Mouse (Mus musculus) limb, embryonic 12.5 days (tissue): ENCODE results near the gene Wfdc16. TPM values are rescaled to one million over a fixed set of nuclear protein-coding genes. Genes with fewer than 3 reads are reported as not detected.

Experiments
- ATAC-seq: fragments of 200-750 bp; cut with Nextera tagmentation; 2 replicates; pipeline ENCODE4 v1.8.0; 2017; ENCODE audit warnings: low read depth, moderate TSS enrichment; ENCODE audit not compliant: insufficient number of reproducible peaks, insufficient read depth, low FRiP score, low TSS enrichment
- H3K27ac ChIP-seq: fragments of 300-500 bp; sonication (generic); 2 replicates; pipeline ENCODE4 v1.5.1; 2016; ENCODE audit warnings: mild to moderate bottlenecking, moderate library complexity
- H3K27me3 ChIP-seq: fragments of 300-500 bp; sonication (generic); 2 replicates; pipeline ENCODE4 v1.6.1; 2016; ENCODE audit warnings: mild to moderate bottlenecking, moderate library complexity
- H3K36me3 ChIP-seq: fragments of 300-500 bp; sonication (generic); 2 replicates; pipeline ENCODE4 v1.6.1; 2016; ENCODE audit warnings: mild to moderate bottlenecking, moderate library complexity
- H3K4me1 ChIP-seq: fragments of 300-500 bp; sonication (generic); replicated peaks from 2 replicates; pipeline ENCODE4 v1.6.1; 2016
- H3K4me2 ChIP-seq: fragments of 300-500 bp; sonication (generic); 2 replicates; pipeline ENCODE4 v1.6.1; 2016; ENCODE audit warnings: mild to moderate bottlenecking, moderate library complexity
- H3K4me3 ChIP-seq: fragments of 300-500 bp; sonication (generic); replicated peaks from 2 replicates; pipeline ENCODE4 v1.5.1; 2016; ENCODE audit warnings: mild to moderate bottlenecking
- H3K9ac ChIP-seq: fragments of 300-500 bp; sonication (generic); replicated peaks from 2 replicates; pipeline ENCODE4 v1.6.1; 2016; ENCODE audit warnings: mild to moderate bottlenecking, moderate library complexity
- H3K9me3 ChIP-seq: fragments of 300-500 bp; sonication (generic); 2 replicates; pipeline ENCODE4 v1.6.1; 2016; ENCODE audit warnings: mild to moderate bottlenecking, moderate library complexity
- WGBS: fragments of 180-500 bp; shearing (Covaris S2); methylation state at CpG from one replicate; pipeline ENCODE4 v1.1.7; 2016; 5-methylcytosine and 5-hydroxymethylcytosine counted together
- polyA plus RNA-seq: library from polyadenylated mRNA; unstranded; fragments of >200 nt; fragmentation: Nextera tagmentation; extraction: Ambion mirVana; gene quantifications from 2 replicates; pipeline ENCODE4 v1.2.1, GENCODE M21; 2016

The Wfdc16 gene
- polyA plus RNA-seq, result not detected in 2 replicates

DNA sequence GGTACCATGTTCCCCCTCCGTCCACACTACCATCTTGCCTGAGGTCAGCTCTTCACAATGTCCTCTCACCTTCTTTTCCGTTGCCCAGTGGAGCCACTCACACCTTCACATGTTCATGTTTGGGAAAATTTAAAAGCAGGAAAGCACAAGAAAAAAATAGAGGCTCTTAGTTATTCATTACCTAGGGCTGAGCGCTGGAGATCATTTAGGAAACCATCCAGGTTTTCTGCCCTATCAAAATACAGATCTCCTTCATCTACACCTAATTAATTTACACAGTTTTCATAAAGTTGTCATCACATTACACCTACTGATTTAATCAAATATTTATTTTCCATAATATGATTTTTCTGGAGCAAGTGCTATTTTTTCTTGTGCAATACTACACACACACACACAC is at the start of gene Wfdc16:
Gene Wfdc16, minus strand, starts transcription at position 101 of the 400 bp plus-strand sequence.
- no peaks in the 10 kb centered on the region for H3K36me3 ChIP-seq
- H3K9me3 ChIP-seq, result no peaks in the 10 kb centered on the region
- no peak within 1 kb of the TSS for H3K4me3 ChIP-seq
- no peak for ATAC-seq
- H3K27ac ChIP-seq, result no peak within 1 kb of the TSS
- no peaks in the 10 kb centered on the region for H3K4me1 ChIP-seq
- no peaks in the 10 kb centered on the region for H3K27me3 ChIP-seq
- 84% methylated on average over 3 of the region's 3 CpGs for WGBS
- no peak within 1 kb of the TSS for H3K4me2 ChIP-seq
- H3K9ac ChIP-seq, result no peak within 1 kb of the TSS

DNA sequence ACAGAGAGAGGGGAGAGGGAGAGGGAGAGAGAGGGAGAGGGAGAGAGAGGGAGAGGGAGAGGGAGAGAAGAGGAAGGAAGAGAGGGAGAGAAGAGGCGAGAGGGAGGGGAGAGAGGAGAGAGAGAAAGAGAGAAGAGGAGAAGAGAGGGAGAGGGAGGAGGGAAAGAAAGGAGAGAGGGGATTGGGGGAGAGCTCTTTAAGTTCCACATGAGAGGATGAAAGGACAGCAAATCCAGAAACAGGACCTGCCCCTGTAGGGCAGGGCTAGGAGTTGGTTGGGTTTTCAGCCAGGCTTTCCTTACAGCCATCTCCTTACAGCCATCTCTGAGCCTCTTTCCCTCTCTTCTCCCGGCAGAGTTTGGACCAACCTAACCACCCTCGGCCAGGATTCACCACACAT is 46.2 kb upstream of the Wfdc16 start, which contains the start of gene Wfdc13:
Gene Wfdc13, plus strand, starts transcription at position 301 of the 400 bp plus-strand sequence.
- Histone ChIP-seq H3K27ac (no peak within 1 kb of the TSS), H3K9me3 (no peaks in the 10 kb centered on the region), H3K4me3 (no peak within 1 kb of the TSS), H3K4me1 (no peaks in the 10 kb centered on the region), H3K4me2 (no peak within 1 kb of the TSS), H3K27me3 (peaks cover 4% of the 10 kb centered on the region), H3K9ac (no peak within 1 kb of the TSS), H3K36me3 (no peaks in the 10 kb centered on the region)
- ATAC-seq, result no peak
- WGBS, result 75% methylated on average over 3 of the region's 3 CpGs

DNA sequence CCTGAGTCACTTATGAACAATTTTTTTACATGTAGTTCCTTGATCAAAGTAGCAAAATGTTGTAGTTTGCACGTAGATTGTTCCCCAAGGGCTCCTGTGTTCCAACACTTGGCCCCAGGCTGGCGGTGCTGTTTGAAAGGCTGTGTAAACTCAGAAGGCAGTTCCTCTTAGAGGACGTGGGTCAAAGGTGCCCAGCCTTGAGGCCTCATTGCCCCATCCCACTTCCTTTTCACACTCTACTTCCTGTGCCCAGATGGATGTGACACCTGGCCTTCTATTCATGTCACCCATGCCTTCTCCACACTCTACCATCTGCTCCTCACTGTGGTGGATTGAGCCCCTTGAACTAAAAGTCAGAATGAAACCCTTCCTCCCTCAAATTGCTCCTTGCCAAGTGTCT is 41.3 kb upstream of the Wfdc16 start:
- Histone ChIP-seq H3K9me3 (0 out of 2 replicates have a peak, but pooled peaks cover 5% of the 10 kb centered on the region), H3K9ac (no peak overlapping the region), H3K36me3 (no peaks in the 10 kb centered on the region), H3K4me2 (no peak overlapping the region), H3K27ac (no peak overlapping the region), H3K27me3 (no peaks in the 10 kb centered on the region), H3K4me3 (no peak overlapping the region), H3K4me1 (0 out of 2 replicates have a peak, but pooled peaks cover 8% of the 10 kb centered on the region)
- no peak for ATAC-seq
- WGBS, result 35% methylated on average over 3 of the region's 3 CpGs

DNA sequence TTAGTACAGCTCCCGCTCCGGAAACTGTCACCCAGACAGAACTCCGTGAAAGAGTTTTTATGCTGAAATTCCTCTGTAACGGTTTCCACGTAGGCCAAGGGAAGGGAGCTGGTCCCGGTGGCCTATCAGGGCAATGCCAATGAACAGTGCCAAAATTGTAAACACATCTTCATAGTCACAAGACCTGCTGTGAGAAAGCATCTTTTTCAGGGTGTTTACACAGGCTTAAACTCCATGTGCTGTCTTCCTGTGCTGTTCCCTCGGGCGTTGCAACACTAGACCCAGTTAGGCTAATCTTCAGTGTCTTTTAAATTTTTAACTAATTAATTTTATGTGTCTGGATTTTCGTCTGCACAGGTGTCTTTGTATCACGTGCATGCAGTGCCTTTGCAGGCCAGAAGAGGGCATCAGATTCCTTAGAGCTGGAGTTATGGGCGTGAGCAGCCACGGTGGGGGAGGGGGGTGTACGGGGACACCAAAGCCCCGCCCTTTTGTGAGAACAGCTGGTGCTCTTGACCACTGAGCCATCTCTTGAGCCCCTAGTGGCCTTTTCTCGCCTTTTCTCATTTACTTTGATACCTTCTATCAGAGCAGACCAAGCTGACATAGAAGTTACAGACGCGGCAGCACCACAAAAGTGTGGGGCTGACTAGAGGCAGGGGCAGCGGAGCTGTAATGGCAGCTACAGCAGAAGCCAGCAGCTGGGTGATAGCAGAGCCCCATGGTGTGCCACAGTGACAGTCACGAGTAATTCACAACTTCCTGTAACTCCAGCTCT is 40.4 kb upstream of the Wfdc16 start:
- Histone ChIP-seq H3K9me3 (0 out of 2 replicates have a peak, but pooled peaks cover 5% of the 10 kb centered on the region), H3K9ac (no peak overlapping the region), H3K4me3 (peak overlapping the region; percentile 34), H3K4me1 (0 out of 2 replicates have a peak, but pooled peaks cover 8% of the 10 kb centered on the region), H3K4me2 (peak overlapping the region; percentile 58), H3K36me3 (no peaks in the 10 kb centered on the region), H3K27ac (no peak overlapping the region), H3K27me3 (no peaks in the 10 kb centered on the region)
- ATAC-seq, result 0 out of 2 replicates have a peak, but pooled peaks have one; percentile 56
- 18% methylated on average over 19 of the region's 19 CpGs for WGBS

DNA sequence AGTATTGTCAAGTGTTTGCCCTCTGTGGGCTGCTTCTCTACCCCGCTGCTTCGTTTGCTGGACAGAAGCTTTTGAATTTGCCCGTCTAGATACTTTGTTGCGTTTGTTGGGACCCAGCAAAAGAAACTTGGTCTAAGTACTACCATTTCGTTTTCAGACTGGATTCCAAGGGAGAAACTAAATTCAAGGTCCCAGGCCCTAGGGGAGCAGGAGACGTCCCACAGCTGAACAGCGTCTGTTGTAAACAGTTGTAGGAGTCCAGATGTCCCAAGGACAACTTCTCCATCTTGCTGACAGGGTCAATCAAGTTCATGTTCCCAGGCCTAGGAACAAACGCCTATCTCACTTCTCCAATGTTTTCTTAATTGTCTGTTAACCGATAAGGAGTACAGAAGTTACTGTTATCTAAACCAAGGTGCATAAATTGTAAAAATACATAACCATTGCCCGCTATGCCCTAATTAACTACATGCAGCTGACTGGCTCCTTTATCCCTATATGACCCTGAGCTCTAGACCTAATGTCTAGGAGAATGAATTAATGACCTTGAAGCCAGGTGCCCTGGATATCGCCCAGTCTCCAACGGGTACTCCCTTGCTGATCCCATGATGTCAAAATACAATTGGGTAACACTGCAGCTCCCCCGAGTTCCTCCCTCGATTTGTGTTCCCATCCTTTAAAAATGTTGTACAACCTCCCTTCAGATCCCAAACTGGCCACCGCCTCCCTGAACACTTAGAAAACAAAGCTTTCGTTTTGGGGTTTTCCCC is 38.5 kb upstream of the Wfdc16 start:
- no peak overlapping the region for H3K27ac ChIP-seq
- H3K9me3 ChIP-seq, result peaks cover 10% of the 10 kb centered on the region; the same call in 1 of the 2 replicates
- no peak overlapping the region for H3K4me2 ChIP-seq
- H3K36me3 ChIP-seq, result no peaks in the 10 kb centered on the region
- 83% methylated on average over 16 of the region's 16 CpGs for WGBS
- ATAC-seq, result no peak
- H3K4me1 ChIP-seq, result 0 out of 2 replicates have a peak, but pooled peaks cover 8% of the 10 kb centered on the region
- H3K9ac ChIP-seq, result no peak overlapping the region
- H3K4me3 ChIP-seq, result no peak overlapping the region
- H3K27me3 ChIP-seq, result no peaks in the 10 kb centered on the region

DNA sequence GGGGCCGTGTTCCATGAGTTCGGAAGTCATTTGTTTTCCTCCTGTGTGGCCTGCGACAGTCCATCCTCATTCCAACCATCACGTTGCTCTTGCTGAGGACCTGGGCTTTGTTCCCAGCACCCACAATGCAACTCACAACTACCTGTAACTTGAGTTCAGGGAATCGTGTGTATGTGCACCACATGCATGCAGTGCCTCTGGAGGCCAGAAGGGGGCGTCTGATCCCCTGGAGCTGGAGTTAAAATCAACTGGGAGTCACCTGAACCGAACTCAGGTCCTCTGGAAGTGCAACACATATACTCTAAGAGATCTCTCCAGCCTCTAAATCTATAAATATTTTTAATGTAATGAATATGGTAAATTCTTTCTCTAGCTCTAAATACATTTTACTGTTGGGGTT is 37.5 kb upstream of the Wfdc16 start:
- Histone ChIP-seq H3K27me3 (no peaks in the 10 kb centered on the region), H3K9me3 (peaks cover 10% of the 10 kb centered on the region; the same call in 1 of the 2 replicates), H3K4me1 (0 out of 2 replicates have a peak, but pooled peaks cover 8% of the 10 kb centered on the region), H3K9ac (no peak overlapping the region), H3K36me3 (no peaks in the 10 kb centered on the region), H3K27ac (no peak overlapping the region), H3K4me2 (no peak overlapping the region), H3K4me3 (no peak overlapping the region)
- WGBS, result 81% methylated on average over 7 of the region's 7 CpGs
- no peak for ATAC-seq

DNA sequence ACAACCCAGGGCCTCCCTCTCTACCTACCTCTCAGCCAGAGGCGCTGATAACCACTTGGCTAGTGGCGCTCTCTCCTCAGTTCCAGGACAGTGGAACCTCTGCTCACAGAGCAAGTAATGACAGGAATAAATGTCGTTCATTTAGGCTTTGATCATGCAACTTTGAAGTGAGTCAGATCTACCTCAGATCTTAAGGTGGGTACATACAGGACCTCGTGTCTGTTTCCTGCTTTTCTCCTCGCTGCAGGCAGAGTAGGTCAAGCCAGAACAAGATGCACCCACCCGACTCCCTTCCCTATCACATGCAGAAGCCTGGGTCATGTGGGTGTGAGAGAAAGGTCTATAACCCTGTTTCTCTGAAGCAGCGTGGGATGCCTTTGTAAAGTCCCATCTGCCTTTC is 35.4 kb upstream of the Wfdc16 start, which contains the start of gene Wfdc11:
Gene Wfdc11, minus strand, starts transcription at position 101 of the 400 bp plus-strand sequence.
- no peak within 1 kb of the TSS for H3K4me3 ChIP-seq
- H3K4me1 ChIP-seq, result 0 out of 2 replicates have a peak, but pooled peaks cover 4% of the 10 kb centered on the region
- H3K27ac ChIP-seq, result no peak within 1 kb of the TSS
- no peak for ATAC-seq
- WGBS, result 72% methylated on average over 7 of the region's 7 CpGs
- H3K4me2 ChIP-seq, result no peak within 1 kb of the TSS
- no peaks in the 10 kb centered on the region for H3K27me3 ChIP-seq
- H3K9ac ChIP-seq, result no peak within 1 kb of the TSS
- no peaks in the 10 kb centered on the region for H3K36me3 ChIP-seq
- H3K9me3 ChIP-seq, result peaks cover 10% of the 10 kb centered on the region; the same call in 1 of the 2 replicates

DNA sequence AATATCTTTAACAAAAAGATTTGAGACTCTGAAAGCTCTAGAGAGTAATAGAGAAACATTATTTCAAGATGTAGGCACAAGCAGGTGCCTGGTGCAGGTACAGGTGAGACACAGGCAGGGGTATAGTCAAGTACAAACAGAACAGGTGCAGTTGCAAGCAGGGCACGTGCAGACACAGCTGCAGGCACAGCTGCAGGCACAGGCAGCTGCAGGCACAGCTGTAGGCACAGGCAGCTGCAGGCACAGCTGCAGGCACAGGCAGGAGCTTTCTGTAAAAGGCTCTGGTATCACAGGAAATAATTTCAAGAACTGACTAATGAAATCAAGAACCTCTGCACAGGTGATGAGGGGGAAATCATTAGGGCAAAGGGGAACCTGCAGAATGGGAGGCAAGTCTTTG is 32.3 kb upstream of the Wfdc16 start:
- ATAC-seq, result no peak
- Histone ChIP-seq H3K36me3 (no peaks in the 10 kb centered on the region), H3K4me2 (no peak overlapping the region), H3K9ac (no peak overlapping the region), H3K4me1 (no peaks in the 10 kb centered on the region), H3K9me3 (peaks cover 7% of the 10 kb centered on the region; the same call in 1 of the 2 replicates), H3K27me3 (no peaks in the 10 kb centered on the region), H3K27ac (no peak overlapping the region), H3K4me3 (no peak overlapping the region)
- WGBS, result 21% methylated on average over 1 of the region's 1 CpGs

DNA sequence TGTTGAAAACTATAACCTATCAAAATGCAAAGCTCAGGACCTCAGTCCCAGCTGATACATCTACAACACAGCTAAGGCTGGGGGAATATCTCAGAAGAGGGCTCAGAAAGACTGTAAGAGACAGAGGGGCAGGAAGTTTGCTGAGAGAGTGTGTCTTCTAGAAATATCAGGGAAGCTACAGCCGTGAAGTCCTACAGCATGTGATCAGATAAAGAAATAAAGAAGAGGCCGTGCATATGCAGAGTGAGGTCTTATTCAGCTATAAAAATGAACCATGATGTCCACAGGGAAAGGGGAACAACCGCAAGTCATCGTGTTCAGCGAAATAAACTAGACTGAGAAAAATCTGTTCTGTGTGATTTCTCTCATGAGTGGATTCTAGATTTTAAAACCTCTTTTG is 31.7 kb upstream of the Wfdc16 start:
- no peaks in the 10 kb centered on the region for H3K27me3 ChIP-seq
- no peak overlapping the region for H3K4me2 ChIP-seq
- no peak for ATAC-seq
- no peak overlapping the region for H3K9ac ChIP-seq
- WGBS, result 78% methylated on average over 5 of the region's 5 CpGs
- no peaks in the 10 kb centered on the region for H3K4me1 ChIP-seq
- H3K27ac ChIP-seq, result no peak overlapping the region
- peaks cover 5% of the 10 kb centered on the region; the same call in 1 of the 2 replicates for H3K9me3 ChIP-seq
- no peak overlapping the region for H3K4me3 ChIP-seq
- no peaks in the 10 kb centered on the region for H3K36me3 ChIP-seq

DNA sequence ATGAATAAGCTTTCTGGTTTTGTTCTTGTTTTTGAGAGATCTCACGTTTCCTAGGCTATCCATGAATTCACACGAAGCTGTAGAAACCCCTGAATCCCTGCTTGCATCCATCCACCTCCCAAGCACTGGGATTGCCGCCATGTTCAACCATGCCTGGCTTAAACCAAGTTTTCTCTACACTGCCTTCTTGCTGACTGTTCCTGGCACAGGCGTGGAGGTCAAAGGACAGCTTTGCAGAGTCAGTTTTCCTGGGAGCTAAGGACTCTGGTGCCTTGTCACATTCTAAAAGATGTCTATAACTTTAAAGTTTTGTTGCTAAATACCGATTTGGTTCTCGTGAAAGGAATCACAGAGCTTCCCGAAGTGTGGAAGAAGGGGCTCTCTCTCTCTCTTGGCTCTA is 26.3 kb upstream of the Wfdc16 start:
- H3K36me3 ChIP-seq, result no peaks in the 10 kb centered on the region
- 87% methylated on average over 7 of the region's 7 CpGs for WGBS
- no peak overlapping the region for H3K4me3 ChIP-seq
- no peaks in the 10 kb centered on the region for H3K9me3 ChIP-seq
- H3K9ac ChIP-seq, result no peak overlapping the region
- H3K27me3 ChIP-seq, result no peaks in the 10 kb centered on the region
- H3K4me2 ChIP-seq, result no peak overlapping the region
- H3K4me1 ChIP-seq, result no peaks in the 10 kb centered on the region
- H3K27ac ChIP-seq, result no peak overlapping the region
- ATAC-seq, result no peak

DNA sequence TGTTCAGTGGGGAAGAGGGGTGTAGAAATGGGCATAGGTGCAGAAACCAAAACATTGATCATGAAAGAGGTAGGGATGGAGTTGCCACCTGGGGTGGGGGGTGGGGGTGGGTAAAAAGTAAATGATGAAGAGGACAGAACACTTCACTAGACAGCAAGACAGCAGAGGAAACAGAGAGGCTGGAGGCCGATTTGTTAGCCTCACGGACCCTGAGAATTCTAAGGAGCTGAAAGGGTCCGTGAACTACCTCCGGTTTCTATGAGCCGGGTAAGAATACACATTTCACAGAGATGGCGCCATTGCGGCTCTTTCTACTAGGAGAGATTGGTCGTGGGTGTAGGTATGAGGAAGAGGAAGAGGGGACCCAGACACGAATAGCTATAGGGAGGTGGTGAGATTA is 17.9 kb upstream of the Wfdc16 start, which contains the start of gene Wfdc9:
Gene Wfdc9, minus strand, starts transcription at position 101 of the 400 bp plus-strand sequence.
- 83% methylated on average over 9 of the region's 9 CpGs for WGBS

More for the DNA sequence above, 17.9 kb upstream of the Wfdc16 start, which contains the start of gene Wfdc9:
- H3K4me3 ChIP-seq, result no peak within 1 kb of the TSS
- H3K27ac ChIP-seq, result no peak within 1 kb of the TSS
- no peak for ATAC-seq
- peaks cover 5% of the 10 kb centered on the region; the same call in 1 of the 2 replicates for H3K27me3 ChIP-seq
- no peak within 1 kb of the TSS for H3K9ac ChIP-seq
- no peaks in the 10 kb centered on the region for H3K9me3 ChIP-seq
- H3K4me1 ChIP-seq, result no peaks in the 10 kb centered on the region
- H3K4me2 ChIP-seq, result no peak within 1 kb of the TSS
- H3K36me3 ChIP-seq, result no peaks in the 10 kb centered on the region
